Mouse (Mus musculus): ENCODE results near the gene Ttc6.
A peak's percentile ranks its signal among the peaks of the same experiment; 100 is the strongest.

Gene Ttc6

GRCm38 (mm10) chr12:57545371-57546241 is 18.3 kb upstream of the Ttc6 start:
- peak; percentile 37 for DNase-seq (ENCODE audit: inconsistent ontology term)

GRCm38 (mm10) chr12:57546415-57547201 is 17.3 kb upstream of the Ttc6 start, which contains the start of gene Foxa1:
Gene Foxa1 (minus strand): TSS chr12:57546916.
- no peak for DNase-seq (ENCODE audit: inconsistent ontology term)

- DNase-seq (ENCODE audit: inconsistent ontology term): no peak
Measured at GRCm38 (mm10) chr12:57547890-57548289, 16.0 kb upstream of the Ttc6 start.

GRCm38 (mm10) chr12:57548352-57548980 is 15.4 kb upstream of the Ttc6 start:
- no peak for DNase-seq (ENCODE audit: inconsistent ontology term)

GRCm38 (mm10) chr12:57548981-57549666 is 14.8 kb upstream of the Ttc6 start:
- no peak for DNase-seq (ENCODE audit: inconsistent ontology term)

GRCm38 (mm10) chr12:57549667-57550160 is 14.2 kb upstream of the Ttc6 start:
- DNase-seq (ENCODE audit: inconsistent ontology term): no peak

- no peak for DNase-seq (ENCODE audit: inconsistent ontology term)
Measured at GRCm38 (mm10) chr12:57550181-57550808, 13.6 kb upstream of the Ttc6 start.

- DNase-seq (ENCODE audit: inconsistent ontology term): no peak
Measured at GRCm38 (mm10) chr12:57550881-57551280, 13.0 kb upstream of the Ttc6 start.

GRCm38 (mm10) chr12:57552286-57552685 is 11.6 kb upstream of the Ttc6 start:
- no peak for DNase-seq (ENCODE audit: inconsistent ontology term)

GRCm38 (mm10) chr12:57554091-57554490 is 9.8 kb upstream of the Ttc6 start:
- no peak for DNase-seq (ENCODE audit: inconsistent ontology term)

GRCm38 (mm10) chr12:57571773-57572172 is 7.9 kb downstream of the Ttc6 start:
- no peak for DNase-seq (ENCODE audit: inconsistent ontology term)

GRCm38 (mm10) chr12:57572415-57572814 is 8.5 kb downstream of the Ttc6 start:
- no peak for DNase-seq (ENCODE audit: inconsistent ontology term)

GRCm38 (mm10) chr12:57575931-57576628 is 12.2 kb downstream of the Ttc6 start:
- peak; percentile 34 for DNase-seq (ENCODE audit: inconsistent ontology term)

- DNase-seq (ENCODE audit: inconsistent ontology term): peak; percentile 76
Measured at GRCm38 (mm10) chr12:57607624-57608023, 43.7 kb downstream of the Ttc6 start.

- no peak for DNase-seq (ENCODE audit: inconsistent ontology term)
Measured at GRCm38 (mm10) chr12:57615137-57615536, 51.2 kb downstream of the Ttc6 start.

- no peak for DNase-seq (ENCODE audit: inconsistent ontology term)
Measured at GRCm38 (mm10) chr12:57622030-57622429, 58.1 kb downstream of the Ttc6 start.

- no peak for DNase-seq (ENCODE audit: inconsistent ontology term)
Measured at GRCm38 (mm10) chr12:57623264-57623663, 59.4 kb downstream of the Ttc6 start.

- no peak for DNase-seq (ENCODE audit: inconsistent ontology term)
Measured at GRCm38 (mm10) chr12:57624011-57624608, 60.2 kb downstream of the Ttc6 start.

GRCm38 (mm10) chr12:57650011-57650410 is 86.1 kb downstream of the Ttc6 start:
- no peak for DNase-seq (ENCODE audit: inconsistent ontology term)

- DNase-seq (ENCODE audit: inconsistent ontology term): no peak
Measured at GRCm38 (mm10) chr12:57650677-57651076, 86.8 kb downstream of the Ttc6 start.
